Mouse (Mus musculus) spleen, postnatal 10 days (tissue): ENCODE measurements at regions not wholly inside any gene's neighbourhood (a gene's known extent, or its start where the extent isn't known, plus 50 kb on each side); places are given as distances from the start of the nearest gene placed in this dataset.

ENCODE experiments used
- DNase-seq, 2 experiments: peaks; one replicate each; pipeline ENCODE4 v3.0.0; 2021 to 2022; ENCODE audit warnings: low spot score in 2 of 2

DNA sequence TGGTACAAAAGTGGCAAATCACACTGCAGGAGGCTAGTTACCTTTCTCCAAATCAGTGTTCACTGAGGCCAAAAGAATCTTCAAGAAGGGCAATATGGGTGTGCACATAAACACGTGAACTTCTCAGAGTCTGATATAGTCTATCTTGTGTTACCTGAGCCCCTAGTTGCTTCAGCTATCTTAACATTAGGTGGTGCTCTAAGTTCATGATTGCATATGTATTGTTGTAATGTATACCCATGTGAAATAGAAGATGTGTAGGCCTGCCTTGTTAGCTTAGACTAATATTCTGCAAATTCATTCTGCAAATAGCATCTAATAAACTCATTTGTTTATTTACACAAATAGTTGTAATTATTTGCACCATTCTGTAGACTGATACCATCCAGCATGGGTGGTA lies 764.6 kb downstream of the Basp1 start:
- no peak for DNase-seq

DNA sequence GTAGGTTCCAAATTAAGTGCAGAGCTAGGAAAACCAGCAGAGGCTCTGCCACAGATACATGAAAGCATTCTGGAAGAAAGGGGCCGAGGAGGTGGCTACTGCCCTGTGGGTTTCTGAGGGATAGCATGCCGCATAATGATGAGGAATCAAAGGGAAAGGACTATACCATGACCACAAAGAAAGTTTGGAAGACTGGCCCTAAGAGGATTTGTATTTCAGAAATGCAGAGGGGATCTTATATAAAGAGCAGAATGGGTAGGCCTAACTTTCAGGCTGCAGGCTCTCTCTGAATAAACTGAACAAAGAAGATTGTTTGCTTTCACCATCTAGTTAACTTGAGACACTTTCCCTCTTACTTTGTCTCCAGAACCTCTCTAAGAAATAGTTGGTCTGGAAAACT lies 777.9 kb downstream of the Basp1 start:
- DNase-seq, result no peak

DNA sequence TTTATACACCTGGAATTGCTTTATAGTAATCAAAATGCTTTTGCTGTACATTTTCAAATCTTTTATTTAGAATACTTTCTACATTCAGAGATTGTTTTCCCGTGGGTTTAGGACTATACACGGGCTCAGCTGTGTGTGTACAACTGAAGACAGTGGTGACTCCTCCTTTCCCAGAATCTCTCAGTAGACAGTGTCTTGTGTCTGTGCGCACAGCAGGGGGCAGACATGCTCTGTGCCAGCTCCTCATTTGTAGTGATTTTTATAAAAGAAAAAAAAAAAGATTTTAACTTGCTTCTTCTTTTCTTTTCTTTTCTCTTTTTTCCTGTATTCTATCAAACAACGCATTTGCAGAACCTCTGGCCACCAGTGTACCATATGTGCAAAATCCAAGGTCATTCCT lies 817.3 kb downstream of the Basp1 start:
- DNase-seq, result peak in 1 of 2 experiments; percentile 25

DNA sequence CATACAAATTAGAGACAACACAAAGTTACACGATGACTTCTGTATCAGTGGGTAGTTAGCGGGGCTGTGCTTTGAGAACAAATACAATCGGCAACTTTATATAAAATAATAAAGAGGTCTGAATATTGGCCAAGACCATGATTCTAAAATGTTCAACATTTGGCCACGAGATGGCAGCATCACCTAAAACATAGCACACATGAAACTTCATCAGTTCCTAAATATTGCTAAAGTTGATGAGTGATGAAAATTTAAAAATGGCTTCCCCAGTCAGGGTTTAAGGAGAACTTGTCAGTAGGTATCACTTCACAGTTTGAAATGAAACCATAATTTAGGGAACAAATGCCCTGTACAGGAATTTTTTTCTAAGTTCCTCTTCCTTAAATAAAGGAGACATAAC lies 824.6 kb downstream of the Basp1 start:
- peak in 1 of 2 experiments; percentile 48 for DNase-seq

DNA sequence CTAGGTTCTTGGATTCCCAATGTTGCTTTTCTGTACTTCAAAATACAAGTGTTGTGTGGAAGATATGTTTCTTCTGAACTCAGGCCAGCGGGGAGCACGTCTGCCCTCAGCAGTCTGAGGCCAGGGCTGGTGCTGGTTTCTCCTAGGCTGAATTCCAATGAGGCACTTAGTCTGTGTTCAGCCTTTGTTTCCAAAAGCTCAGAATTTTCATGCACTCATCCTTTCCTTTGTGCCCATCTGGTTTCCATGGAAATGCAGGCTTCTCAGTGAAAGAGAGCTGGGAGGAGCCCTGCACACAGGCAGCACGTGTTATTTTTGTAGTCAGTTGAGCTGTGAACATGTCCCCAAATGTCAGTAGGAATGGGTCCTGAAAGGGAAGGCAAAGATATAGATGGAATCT lies 846.6 kb downstream of the Basp1 start:
- no peak for DNase-seq

DNA sequence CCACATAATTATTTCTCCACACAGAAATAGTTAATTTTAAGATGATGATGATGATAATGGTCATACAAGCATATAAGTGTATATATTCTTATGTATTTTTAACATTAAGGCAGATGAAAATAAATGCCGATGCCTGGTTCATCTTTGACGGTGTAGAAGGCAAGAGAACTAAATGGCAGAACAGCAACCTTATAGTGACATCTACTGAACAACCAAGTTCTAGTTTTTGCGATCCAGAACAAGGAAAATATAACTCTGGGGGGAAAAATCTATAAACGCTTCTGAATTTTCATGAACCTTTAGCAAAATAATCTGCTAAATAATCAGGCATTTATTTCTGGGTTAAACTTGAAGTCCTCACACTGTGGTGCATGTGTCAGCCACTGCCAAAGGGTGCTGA lies 856.8 kb downstream of the Basp1 start:
- no peak for DNase-seq

DNA sequence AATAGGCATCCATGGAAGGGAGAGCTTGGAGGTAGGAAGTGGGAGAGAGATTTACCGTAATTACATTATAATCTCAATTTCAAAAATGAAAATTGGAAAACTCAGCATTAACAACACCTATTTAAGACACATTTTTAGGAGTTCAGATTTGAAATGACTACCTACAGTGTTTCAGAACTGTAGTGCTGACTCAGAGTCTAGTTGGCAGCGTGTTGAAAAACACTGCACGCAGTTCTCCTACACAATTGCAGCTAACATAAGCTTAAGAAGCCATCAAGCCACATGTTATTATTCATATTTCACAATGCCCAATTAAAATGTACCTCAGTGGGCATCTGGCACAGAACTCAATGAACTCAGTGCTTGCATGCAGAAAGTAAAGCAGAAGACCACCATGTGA lies 863.5 kb downstream of the Basp1 start:
- DNase-seq, result no peak

DNA sequence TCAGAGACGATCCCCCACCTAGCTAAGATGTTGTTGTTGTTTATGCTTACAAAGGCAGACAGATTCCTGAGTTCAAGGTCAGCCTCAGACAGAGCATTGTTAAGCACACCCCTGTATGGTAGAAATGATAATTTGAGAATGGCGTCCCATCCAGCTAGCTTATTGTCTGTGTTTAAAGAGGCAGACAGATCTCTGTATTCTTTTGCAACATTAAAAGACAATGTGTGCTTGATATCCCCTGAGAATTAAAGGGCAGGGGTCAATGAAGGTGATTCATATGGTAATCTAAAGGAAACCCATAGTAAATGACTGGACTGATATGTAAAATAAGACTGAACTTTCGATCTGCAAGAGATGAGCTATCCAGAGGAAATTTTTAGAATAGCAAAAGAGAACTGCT lies 883.5 kb downstream of the Basp1 start:
- no peak for DNase-seq

DNA sequence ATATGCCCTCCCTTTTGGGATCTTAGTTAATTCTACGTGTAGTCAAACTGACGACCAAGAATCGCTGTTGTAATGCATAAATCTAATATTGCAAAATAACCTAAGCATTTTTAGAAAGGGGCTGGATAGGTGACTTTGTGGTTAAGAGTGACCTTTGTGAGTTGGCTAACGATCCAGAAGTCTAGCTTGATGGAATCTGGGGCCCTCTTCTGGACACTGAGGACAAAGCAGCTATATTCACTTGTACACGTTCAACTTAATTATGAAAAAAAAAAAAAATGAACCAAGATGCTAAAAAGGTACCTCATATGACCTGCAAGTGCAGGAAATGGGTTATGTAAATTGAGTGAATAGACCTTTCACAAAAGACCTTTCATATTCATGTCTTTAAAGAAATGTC lies 886.2 kb downstream of the Basp1 start:
- no peak for DNase-seq

DNA sequence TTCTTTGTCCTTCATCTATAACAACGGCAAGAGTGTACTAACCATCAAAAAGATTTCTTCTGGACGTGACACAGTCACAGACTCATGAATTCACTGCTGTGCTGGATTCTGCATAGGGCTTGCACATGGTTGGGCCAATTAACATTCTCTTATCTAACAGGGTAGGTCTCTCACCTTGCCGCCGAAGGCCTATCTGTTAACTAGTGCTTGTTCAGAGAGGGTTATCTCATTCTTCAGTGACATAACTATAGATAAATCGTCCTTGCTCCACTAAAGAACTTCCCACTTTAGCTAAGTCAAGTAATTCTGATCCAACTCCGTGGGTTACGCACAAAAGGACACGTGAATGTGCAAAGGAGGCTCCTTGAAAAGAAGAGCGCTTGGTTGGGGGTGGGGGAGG lies 899.6 kb downstream of the Basp1 start:
- no peak for DNase-seq

DNA sequence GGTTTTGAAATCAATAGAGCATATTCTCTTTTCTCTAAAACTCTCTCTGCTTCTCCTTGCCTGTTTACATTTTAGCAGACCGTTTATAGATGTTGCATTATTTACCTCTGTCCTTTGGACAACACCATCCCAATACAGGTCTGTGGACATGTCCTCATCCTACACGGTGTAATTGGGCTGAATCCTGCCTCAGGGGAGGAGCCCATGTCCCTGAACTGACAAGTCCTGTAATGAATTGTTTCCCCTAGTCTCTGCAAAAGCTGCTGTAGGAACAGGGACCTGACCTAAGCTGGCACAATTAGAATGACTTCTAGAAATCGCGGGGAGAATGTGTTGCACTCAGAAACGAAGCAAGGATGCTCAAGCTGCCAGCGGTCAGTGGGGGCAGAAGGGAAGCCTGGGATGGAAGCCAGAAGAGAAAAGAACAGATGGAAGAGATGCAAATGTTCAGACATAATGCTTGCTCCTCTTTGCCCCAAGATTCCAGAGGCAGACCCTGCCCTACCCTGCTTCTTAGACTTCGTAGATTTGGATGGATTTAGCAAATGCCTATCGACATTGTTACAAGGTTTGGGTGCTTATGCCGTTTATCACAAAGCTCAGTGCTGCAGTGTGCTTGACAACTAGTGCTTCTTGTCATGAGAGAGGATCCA lies 911.5 kb downstream of the Basp1 start:
- no peak for DNase-seq

DNA sequence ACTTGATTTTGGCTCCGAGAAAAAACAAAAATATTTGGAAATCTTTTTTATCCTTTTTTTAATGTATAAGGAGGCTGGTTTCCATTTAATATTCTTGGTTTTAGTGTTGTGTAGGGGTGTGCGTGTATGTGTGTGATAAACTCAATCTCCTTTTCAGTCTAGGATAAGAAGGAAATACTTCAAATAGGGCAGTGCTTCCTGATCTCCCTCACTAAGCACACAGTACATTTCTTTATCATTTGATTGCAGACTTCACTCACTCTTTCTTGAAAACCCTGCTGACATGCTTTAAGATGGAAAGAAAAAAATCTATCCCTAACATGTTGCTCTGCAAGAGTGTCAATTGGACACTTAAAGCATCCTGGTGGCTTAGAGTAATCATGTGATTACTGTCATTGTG lies 927.3 kb downstream of the Basp1 start:
- no peak for DNase-seq

DNA sequence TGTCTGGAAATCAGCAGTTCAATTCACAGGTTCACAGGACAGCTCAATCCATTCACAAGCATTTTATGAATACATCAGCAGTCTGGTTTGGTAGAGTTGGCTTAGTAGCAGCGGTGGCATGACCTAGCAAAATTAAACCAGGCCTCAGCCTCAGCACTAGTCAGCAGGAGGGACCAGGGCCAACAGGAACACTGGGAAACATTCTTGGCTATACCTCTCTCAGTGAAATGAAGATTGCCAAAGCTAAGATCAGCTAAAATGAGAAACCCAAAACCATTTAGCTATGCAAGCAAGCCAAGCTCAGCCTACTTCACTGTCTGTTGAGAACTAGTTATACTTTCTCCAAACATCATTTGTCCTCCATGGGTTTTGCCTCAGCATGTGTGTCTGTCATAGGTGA lies 945.3 kb downstream of the Basp1 start:
- DNase-seq, result no peak

DNA sequence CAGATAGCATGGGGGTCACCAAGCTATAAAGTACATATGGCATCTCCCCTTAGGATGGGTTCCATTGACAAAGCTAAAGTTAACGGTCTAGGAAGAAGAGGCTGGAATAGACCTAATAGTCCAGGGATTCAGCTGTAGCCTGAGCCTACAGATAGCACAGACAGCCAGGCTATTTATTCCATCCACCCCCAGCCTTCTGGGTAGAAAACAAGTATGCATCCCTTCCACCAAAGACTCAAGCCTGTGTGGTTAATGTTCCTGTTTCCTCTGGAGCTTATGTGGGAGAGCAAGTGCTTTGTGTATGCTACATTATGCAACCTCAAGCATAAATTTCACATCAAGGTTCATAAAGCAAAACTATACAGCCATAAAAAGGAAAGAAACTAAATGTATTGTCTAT lies 955.8 kb downstream of the Basp1 start:
- no peak for DNase-seq

DNA sequence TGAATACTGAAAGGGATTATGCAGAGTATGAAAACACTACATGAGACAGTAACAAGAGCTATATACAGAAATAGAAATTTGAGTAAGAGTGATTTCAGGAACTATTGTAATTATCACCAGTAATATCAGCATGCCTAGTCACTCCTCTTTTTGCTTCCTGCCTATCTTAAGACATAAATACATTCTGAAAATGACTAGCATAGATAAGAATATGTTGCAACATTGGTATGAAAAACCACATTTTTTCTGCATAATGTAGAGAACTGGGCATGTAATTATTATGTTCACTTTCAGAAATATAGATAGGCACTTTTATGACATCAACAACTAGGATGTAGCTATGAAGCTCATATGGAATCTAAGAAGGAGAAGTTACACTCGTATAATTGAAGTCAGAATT lies 980.5 kb downstream of the Basp1 start:
- DNase-seq, result no peak

DNA sequence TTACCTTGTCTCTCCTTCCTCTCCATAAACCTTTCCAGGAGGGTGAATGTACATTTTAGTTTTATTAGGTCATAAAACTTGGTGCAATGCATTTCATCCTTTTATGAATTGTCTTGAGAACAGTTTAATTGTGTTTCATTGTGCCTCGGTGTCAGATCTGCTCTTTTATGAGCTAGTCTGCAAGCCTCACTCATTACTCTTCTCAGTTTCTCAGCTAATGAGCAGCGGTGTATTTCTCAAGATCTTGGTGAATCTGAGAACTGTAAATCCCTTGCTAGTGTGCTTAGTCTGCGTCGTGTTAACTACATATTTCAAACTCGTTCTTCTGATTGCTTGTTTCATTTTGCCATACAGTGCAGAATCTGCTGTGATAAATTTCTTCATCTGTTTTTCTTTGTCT lies 984.4 kb downstream of the Basp1 start:
- DNase-seq, result no peak

DNA sequence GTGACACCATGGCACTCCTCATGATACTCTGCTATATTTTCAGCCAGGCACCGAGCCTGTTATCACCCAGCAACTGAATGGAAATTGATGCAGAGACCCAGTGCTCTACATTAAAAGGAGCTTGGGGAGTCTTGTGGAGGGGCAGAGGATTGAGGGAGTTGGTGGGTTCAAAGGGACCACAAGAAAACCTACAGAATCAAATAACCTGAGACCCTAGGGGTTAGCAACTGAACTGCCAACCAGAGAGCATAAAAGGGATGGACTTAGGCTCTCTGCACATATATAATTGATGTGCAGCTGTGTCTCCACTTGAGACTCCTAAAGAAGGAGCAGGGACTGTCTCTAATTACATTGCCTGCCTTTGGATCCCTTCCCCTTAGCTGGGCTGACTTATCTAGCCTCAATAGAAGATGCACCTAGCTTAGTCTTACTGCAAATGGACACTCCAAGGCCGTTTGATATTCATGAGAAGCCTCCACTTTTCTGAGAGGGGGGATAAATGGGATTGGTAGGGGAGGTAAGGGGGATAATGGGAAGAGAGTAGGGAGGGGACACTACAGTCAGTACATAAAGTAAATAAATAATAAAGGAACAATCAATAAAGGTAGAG lies 991.1 kb downstream of the Basp1 start:
- DNase-seq, result no peak

DNA sequence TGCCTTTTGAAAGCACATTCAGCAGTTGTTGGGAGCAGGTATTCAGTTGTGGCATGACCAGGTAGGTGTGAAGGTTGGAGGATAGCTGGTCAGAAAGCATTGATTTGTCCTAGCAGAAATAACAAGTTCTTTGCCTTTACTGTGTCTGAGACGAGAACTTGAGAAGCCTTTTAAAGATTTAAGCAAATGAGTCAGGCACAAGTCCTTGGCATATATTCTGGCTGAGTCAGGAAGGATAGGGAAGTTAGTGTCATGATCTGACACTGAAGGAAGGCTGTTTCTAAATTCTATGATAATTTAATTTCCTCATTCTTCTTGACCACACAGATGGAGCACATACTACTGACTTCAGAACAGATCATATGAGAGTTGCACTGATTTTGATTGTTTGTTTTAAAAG lies 993.8 kb downstream of the Basp1 start:
- DNase-seq, result no peak

DNA sequence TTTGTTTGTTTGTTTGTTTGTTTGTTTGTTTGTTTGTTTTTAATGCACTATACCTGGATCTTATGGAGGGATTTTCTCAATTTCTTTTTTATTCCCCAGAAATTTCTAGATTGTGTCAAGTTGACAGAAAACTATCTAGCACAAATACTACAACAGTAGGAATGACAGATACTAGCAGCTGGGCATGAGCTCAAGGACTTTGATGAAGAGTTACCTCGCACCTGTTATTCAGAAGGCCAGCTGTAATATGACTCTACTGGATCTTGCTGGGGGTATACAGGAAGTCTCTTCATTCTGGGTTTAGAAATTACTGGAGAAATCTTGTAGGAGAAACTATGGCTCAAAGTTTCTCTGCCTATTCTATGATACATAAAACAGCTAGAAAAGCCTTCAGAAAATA lies 994.4 kb downstream of the Basp1 start:
- DNase-seq, result no peak

DNA sequence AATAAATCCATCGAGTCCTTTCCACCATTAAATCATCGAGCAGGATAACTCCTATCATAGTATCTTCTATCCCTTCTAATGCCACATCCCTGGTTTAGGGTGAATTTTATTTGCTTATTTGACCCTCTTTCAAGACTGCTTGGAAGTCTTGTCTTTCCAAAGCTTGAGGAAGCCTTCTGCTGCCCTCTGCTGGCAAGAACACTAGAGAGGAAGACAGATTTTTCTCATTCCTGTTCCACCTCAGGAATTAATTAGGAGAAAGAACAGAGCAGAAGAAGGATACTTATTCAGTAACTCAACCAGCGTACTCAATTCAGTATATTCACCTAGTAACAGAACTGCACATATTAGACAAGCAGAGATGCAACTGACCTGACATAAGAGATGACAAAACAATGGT lies 1005.9 kb downstream of the Basp1 start:
- DNase-seq, result no peak

DNA sequence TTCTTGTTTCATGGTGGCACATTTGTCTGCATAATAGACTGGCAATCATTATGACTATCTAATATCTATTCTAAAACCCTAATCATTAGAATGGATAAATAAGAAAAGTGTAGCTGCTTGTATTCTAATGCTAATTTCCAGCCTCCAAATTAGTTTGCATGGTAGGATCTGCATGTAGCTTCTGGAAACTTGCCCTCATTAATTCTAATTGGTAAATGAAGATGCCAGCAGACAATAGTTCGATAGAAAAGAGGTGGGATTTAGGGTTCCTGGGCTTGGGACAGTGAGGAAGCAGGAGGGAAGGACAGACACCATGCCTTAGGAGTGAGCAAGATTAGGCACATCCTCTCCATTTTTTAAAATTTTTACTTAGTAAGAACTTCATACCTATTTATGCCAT lies 1008.3 kb downstream of the Basp1 start:
- no peak for DNase-seq

DNA sequence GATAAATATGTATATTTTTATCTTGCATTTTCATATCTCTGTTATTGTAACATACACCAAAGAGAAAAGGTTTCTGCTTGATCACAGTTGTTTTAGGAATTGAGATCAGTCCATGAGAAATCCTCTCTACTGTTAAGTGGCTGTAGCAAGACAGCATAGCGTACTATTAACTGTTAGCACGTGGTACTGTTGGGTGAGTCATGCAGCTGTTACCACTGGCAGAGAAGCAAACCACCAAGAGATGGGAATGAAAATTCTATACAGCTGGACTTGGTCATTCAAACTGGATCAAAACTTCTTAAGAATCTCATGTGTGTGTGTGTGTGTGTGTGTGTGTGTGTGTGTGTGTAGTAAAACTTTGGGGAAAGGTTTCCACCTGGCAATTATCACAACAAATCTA lies 1013.5 kb downstream of the Basp1 start:
- DNase-seq, result no peak

DNA sequence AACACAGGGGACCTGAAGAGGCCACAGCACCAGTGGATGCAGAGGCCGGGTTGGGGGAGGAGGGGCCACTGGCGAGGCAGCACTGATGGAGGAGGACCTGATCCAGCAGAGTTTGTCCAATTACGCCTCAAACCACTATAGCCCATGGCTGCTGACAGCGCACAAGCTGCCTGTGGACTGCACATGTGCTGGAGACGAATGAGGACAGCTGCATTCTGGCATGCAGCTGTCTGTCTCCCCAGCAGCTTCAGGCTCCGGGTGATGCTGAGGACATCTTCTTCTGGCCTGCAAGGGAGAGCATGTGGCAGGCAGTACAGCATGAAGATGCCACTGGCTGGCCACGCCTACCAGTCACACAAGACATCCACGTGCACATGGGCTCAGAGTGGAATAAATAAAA lies 1055.2 kb downstream of the Basp1 start:
- DNase-seq, result no peak

DNA sequence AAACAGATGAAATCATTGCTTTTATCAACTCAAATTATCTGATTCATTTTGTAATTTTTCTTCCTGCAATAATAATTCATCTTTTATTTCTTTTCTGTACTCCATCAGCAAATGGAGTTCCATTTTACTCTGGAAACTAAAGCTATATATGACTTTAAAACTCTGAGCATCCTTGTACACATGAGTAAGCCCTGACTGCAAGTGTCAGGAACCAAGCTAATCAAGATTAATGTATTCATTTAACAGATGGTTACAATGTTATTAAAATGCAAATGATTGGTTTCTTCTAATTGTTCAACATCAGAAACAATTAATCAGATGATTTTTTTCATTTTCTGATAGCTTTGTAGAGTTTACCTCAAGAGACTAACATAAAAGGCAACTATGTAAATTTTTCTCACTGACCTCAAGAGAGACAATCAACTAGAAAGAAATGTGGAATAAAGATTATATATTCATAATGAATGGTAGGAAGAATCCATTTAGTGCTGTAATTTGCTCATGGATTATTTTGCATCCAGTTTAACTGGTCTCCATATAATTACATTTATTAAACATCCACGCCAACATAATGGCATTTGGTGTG lies 1064.5 kb downstream of the Basp1 start:
- DNase-seq, result no peak
